Mouse (Mus musculus) lung, postnatal 0 days (tissue): Measurements from ENCODE around the gene Treml4. TPM values are rescaled to one million over a fixed set of nuclear protein-coding genes. Genes with fewer than 3 reads are reported as not detected.

Source experiments
- ATAC-seq: fragments of 200-750 bp; cut with Nextera tagmentation; 2 replicates; pipeline ENCODE4 v1.8.0; 2017; ENCODE audit warnings: moderate library complexity
- DNase-seq: peaks from one replicate; pipeline ENCODE4 v3.0.0-alpha.2; 2016; ENCODE audit warnings: low spot score
- H3K27ac ChIP-seq: fragments of 300-500 bp; sonication (generic); 2 replicates; pipeline ENCODE4 v1.5.1; 2014; ENCODE audit warnings: antibody characterized with exemption, mild to moderate bottlenecking, low read length, mixed read lengths
- H3K27me3 ChIP-seq: fragments of 300-500 bp; sonication (generic); replicated peaks from 2 replicates; pipeline ENCODE4 v1.6.1; 2014; ENCODE audit warnings: low read length, mixed read lengths; ENCODE audit not compliant: insufficient read depth
- H3K36me3 ChIP-seq: fragments of 300-500 bp; sonication (generic); 2 replicates; pipeline ENCODE4 v1.6.1; 2014; ENCODE audit warnings: low read length, mixed read lengths; ENCODE audit not compliant: insufficient read depth
- H3K4me1 ChIP-seq: fragments of 300-500 bp; sonication (generic); 2 replicates; pipeline ENCODE4 v1.6.1; 2014; ENCODE audit warnings: antibody characterized with exemption, low read depth, low read length, mixed read lengths; ENCODE audit not compliant: insufficient read depth
- H3K4me2 ChIP-seq: fragments of 300-500 bp; sonication (generic); replicated peaks from 2 replicates; pipeline ENCODE4 v1.6.1; 2014; ENCODE audit warnings: low read depth, mild to moderate bottlenecking, low read length, moderate library complexity, mixed read lengths
- H3K4me3 ChIP-seq: fragments of 300-500 bp; sonication (generic); 2 replicates; pipeline ENCODE4 v1.5.1; 2014; ENCODE audit warnings: low read depth, low read length
- H3K9ac ChIP-seq: fragments of 300-500 bp; sonication (generic); replicated peaks from 2 replicates; pipeline ENCODE4 v1.6.1; 2014; ENCODE audit warnings: low read depth, mild to moderate bottlenecking
- H3K9me3 ChIP-seq: fragments of 300-500 bp; sonication (generic); 2 replicates; pipeline ENCODE4 v1.6.1; 2016; ENCODE audit warnings: low read length, mixed read lengths
- CTCF ChIP-seq: IDR thresholded peaks from 2 replicates; pipeline ENCODE4 v1.5.1; 2016; ENCODE audit warnings: antibody characterized with exemption, mild to moderate bottlenecking
- EP300 ChIP-seq: IDR thresholded peaks from 2 replicates; pipeline ENCODE4 v1.6.1; 2016; ENCODE audit warnings: antibody characterized with exemption, mild to moderate bottlenecking, control low read depth
- WGBS: fragments of 180-500 bp; shearing (Covaris S2); extraction: QIAGEN DNeasy Blood & Tissue Kit; methylation state at CpG from one replicate; pipeline ENCODE4 v1.1.7; 2014; 5-methylcytosine and 5-hydroxymethylcytosine counted together
- polyA plus RNA-seq: library from polyadenylated mRNA; unstranded; fragments of >200 nt; fragmentation: Nextera tagmentation; extraction: Ambion mirVana; gene quantifications from 2 replicates; pipeline ENCODE4 v1.2.1, GENCODE M21; 2015

Gene Treml4
- polyA plus RNA-seq, 1 experiment from 2014 or later: 2.8 TPM

DNA sequence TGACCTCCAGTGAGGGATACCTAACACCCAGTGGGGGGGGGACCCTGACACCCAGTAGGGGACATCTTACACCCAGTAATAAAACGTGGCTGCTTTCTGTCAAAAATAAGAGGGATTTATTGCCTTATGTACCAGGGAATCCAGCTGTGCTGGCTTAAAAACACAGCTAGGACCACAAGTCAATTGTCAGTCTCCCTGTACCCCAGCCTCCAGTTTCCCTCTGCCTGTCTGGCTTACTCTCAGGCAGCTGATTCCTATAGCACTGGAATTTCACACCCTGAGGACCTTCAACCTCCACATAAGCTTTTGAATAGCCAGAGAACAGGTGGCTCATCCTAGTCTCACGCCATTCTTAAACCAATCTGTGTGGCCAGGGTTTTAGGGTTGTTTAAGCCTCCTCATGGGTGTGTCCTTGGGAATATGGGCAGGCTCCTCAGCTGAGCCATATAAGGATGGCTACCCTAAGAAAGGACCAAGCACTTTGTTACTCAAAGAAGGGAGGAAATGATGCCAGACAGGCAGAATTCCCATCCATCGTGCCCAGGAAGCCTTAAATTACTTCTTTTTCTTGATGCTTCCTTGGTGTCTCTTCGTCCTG is 28.2 kb upstream of the Treml4 start:
- Histone ChIP-seq H3K4me3 (no peak overlapping the region), H3K36me3 (no peaks in the 10 kb centered on the region), H3K9ac (no peak overlapping the region), H3K9me3 (no peaks in the 10 kb centered on the region), H3K4me2 (no peak overlapping the region), H3K27me3 (no peaks in the 10 kb centered on the region), H3K27ac (no peak overlapping the region), H3K4me1 (no peaks in the 10 kb centered on the region)
- no peak for DNase-seq
- TF ChIP-seq EP300: no peak
- ATAC-seq: no peak
- 33% methylated on average over 4 of the region's 4 CpGs for WGBS

DNA sequence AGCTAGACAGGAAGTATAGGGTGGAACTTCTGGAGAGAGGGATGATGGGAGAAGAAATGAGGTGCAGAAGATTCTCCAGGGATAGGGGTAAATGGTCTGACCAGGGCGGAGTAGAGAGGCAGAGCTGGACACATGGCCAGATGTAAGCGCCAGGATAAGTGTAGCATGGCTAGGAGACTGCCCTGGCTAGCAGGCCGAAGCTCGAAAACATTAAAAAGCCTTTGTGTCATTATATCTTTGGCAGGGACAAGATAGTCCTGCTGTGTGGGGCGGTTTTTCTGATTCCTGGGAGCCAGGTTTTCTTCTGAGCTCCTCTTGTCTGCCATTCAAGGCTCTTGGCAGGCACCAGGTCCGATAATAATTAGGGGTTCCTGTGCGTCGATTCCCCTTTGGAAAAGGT is 26.5 kb upstream of the Treml4 start:
- Histone ChIP-seq H3K4me2 (no peak overlapping the region), H3K4me1 (no peaks in the 10 kb centered on the region), H3K4me3 (no peak overlapping the region), H3K27ac (no peak overlapping the region), H3K27me3 (no peaks in the 10 kb centered on the region), H3K9ac (no peak overlapping the region), H3K9me3 (no peaks in the 10 kb centered on the region), H3K36me3 (no peaks in the 10 kb centered on the region)
- no peak for DNase-seq
- 93% methylated on average over 8 of the region's 8 CpGs for whole genome bisulfite sequencing
- TF ChIP-seq EP300: no peak
- no peak for TF ChIP-seq CTCF
- no peak for ATAC-seq

DNA sequence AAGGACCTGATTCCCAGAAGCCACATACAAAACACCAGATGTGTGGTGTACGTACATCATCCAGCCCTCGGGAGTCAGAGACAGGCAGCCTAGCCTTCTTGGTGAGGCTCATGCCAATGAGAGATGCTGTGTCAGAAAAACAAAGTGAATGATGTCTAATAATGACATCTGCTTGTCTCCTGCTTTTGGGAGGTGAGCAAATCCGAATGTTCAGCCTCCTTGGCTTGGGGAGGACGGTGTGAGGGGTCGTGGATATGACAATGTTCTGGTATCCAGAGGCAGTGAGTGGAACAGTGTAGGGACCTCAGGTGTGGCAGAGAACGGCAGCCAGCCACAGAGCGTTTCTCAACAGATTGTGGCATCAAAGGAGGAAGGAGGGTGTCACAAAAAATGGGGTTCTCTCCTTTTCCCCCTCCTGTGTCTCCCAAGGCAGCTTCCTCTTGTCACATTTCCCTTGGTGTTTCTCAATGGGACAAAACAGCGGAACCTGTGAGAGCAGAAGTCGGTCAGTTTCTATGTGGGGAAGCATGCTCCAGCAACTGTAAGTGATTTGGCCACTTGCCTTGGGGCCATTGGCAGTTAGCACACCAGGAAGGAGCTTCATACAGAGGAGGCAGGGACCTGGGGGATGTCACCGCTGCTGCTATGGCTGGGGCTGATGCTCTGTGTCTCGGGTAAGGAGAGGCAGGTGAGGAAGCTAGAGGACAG is 16.7 kb upstream of the Treml4 start, which contains the start of gene Trem3:
TSS of gene Trem3 (plus strand) at position 557 of the 708 bp plus-strand sequence.
- TF ChIP-seq EP300 (no peak), CTCF (no peak)
- H3K36me3 ChIP-seq: no peaks in the 10 kb centered on the region
- H3K27me3 ChIP-seq: no peaks in the 10 kb centered on the region
- H3K9ac ChIP-seq: no peak within 1 kb of the TSS
- H3K4me1 ChIP-seq: no peaks in the 10 kb centered on the region
- no peaks in the 10 kb centered on the region for H3K9me3 ChIP-seq
- H3K4me2 ChIP-seq: no peak within 1 kb of the TSS
- no peak within 1 kb of the TSS for H3K27ac ChIP-seq
- DNase-seq (peak; percentile 45), ATAC-seq (peak; percentile 14)
- WGBS: 66% methylated on average over 11 of the region's 11 CpGs
- no peak within 1 kb of the TSS for H3K4me3 ChIP-seq

DNA sequence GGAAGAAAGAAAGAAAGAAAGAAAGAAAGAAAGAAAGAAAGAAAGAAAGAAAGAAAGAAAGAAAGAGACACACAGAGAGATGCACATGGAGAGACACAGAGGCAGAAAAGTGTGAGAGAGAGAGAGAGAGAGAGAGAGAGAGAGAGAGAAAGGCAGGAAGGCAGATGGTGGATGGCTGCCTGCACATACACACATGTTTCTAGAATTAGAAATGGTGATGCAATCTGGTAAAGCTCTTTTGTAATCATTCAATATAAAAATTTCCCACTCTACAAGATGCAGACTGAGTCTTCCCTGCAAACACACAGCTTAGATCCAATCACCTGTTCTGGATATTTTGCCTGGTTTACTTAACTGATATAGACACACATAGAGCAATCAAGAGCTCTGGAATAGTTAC is 15.1 kb upstream of the Treml4 start:
- Histone ChIP-seq H3K27me3 (no peaks in the 10 kb centered on the region), H3K9ac (no peak overlapping the region), H3K4me1 (no peaks in the 10 kb centered on the region), H3K4me3 (no peak overlapping the region), H3K4me2 (no peak overlapping the region), H3K27ac (no peak overlapping the region), H3K36me3 (no peaks in the 10 kb centered on the region), H3K9me3 (no peaks in the 10 kb centered on the region)
- TF ChIP-seq CTCF: no peak
- no peak for TF ChIP-seq EP300
- no peak for DNase-seq
- ATAC-seq: no peak

DNA sequence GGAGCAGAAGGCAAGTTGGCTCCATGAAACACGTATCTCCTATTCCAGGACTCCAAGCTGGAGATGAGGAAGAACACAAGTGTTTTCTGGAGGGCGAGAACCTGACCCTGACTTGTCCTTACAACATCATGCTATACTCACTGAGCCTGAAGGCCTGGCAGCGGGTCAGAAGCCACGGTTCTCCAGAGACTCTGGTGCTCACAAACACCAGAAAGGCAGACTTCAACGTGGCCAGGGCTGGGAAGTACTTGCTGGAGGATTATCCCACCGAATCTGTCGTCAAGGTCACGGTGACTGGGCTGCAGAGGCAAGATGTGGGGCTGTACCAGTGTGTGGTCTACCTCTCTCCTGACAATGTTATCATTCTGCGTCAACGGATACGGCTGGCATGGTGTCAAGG is 14.6 kb upstream of the Treml4 start:
- no peaks in the 10 kb centered on the region for H3K4me1 ChIP-seq
- H3K27me3 ChIP-seq: no peaks in the 10 kb centered on the region
- no peaks in the 10 kb centered on the region for H3K9me3 ChIP-seq
- no peak overlapping the region for H3K9ac ChIP-seq
- ATAC-seq (no peak), DNase-seq (no peak)
- no peak overlapping the region for H3K4me2 ChIP-seq
- TF ChIP-seq CTCF: no peak
- TF ChIP-seq EP300: no peak
- no peaks in the 10 kb centered on the region for H3K36me3 ChIP-seq
- H3K4me3 ChIP-seq: no peak overlapping the region
- H3K27ac ChIP-seq: no peak overlapping the region
- WGBS: 74% methylated on average over 11 of the region's 11 CpGs

DNA sequence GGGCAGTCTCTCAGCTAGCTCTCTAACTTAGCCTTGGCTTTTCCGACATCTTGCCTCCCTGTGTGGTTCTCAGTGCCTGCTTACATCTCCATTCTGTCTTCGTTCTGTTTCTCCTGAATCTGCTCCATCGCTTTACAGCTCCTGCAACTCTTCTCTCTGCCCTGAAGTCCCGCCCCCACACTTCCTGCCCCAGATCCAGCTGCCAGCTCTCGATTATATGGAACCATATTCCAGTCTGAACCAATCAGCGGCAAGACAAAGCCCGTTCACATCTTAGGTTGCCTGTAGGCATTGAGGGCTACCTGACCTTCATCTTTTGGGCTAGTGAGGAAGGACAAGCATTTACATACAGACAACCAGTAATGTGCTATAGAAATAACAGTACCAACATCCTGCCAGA is 13.5 kb upstream of the Treml4 start:
- 83% methylated on average over 7 of the region's 7 CpGs for WGBS
- Histone ChIP-seq H3K9me3 (no peaks in the 10 kb centered on the region), H3K9ac (no peak overlapping the region), H3K4me2 (no peak overlapping the region), H3K4me3 (no peak overlapping the region), H3K4me1 (no peaks in the 10 kb centered on the region), H3K27me3 (no peaks in the 10 kb centered on the region), H3K36me3 (no peaks in the 10 kb centered on the region), H3K27ac (no peak overlapping the region)
- no peak for ATAC-seq
- no peak for DNase-seq
- TF ChIP-seq CTCF (no peak), EP300 (no peak)
